Comparison of ENCODE assay signal across 28 mouse cellular contexts in the genomic region with DNA sequence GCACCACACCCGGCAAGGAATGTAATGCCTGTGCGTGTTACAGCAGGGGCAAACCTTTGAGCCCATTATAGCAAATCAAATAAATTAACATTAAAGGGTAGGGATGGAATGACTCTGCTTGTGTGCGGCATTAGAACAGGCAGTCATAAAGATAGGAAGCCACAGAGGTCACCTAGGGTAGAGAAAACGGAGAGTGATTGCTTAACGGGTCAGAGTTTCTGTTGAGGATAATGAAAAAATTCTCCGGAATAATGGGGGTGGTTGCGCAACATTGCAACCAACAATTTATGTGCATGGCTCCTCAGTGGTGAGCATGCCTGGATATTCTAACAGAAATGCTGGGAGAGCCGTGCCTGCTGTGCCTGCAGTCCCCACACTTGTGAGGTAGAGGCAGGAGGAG. TPM values are rescaled to one million over a fixed set of nuclear protein-coding genes. Genes with fewer than 3 reads are reported as not detected.
DNase-seq lines count a peak whose midpoint lies in the region; ATAC-seq and TF ChIP-seq lines count a peak whose summit lies in the region.
"Had no signal": no experiment of that assay in that cellular context is flagged by ENCODE, and none has a peak within 500 bp of the region (broad histone marks: within the 10 kb centered on the region; RNA-seq: fewer than 3 reads in every experiment).

No protein-coding gene starts in this region.

- H3K4me1 ChIP-seq in kidney, postnatal 0 days (replicated peaks; ENCODE audit: insufficient read depth, low read length): no peaks in the 10 kb centered on the region
- 0 out of 2 replicates have a peak, but pooled peaks cover 5% of the 10 kb centered on the region for H3K4me1 ChIP-seq in kidney, embryonic 15.5 days
- H3K4me1 ChIP-seq in heart, embryonic 10.5 days: no peaks in the 10 kb centered on the region
- H3K4me1 ChIP-seq: heart, embryonic 12.5 days; hindbrain, embryonic 13.5 days had no signal

- ATAC-seq in kidney, postnatal 0 days (replicated peaks; ENCODE audit: low FRiP score, low read depth): no peak
- ATAC-seq in kidney, embryonic 15.5 days (replicated peaks; ENCODE audit: low FRiP score): no peak
- peak; percentile 85 for ATAC-seq in megakaryocyte progenitor cell, adult 5-6 weeks (replicated peaks; ENCODE audit: poor library complexity)
- ATAC-seq: activated CD4-positive, CD25-positive, alpha-beta regulatory T cell, adult 4 months; CD4-positive, CD25-positive, alpha-beta regulatory T cell, adult 4 months; forebrain, embryonic 16.5 days; inflammation-experienced regulatory T-cells, adult 6 months had no signal

- H3K27me3 ChIP-seq in kidney, postnatal 0 days (ENCODE audit: insufficient read depth, low read length): no peaks in the 10 kb centered on the region
- no peaks in the 10 kb centered on the region for H3K27me3 ChIP-seq in kidney, embryonic 15.5 days
- H3K27me3 ChIP-seq in heart, embryonic 10.5 days (ENCODE audit: insufficient read depth, poor library complexity, severe bottlenecking): peaks cover 32% of the 10 kb centered on the region
- H3K27me3 ChIP-seq: hindbrain, embryonic 13.5 days had no signal

- H3K9ac ChIP-seq in kidney, postnatal 0 days (ENCODE audit: low read depth, low read length): no peak overlapping the region
- no peak overlapping the region for H3K9ac ChIP-seq in kidney, embryonic 15.5 days
- H3K9ac ChIP-seq: heart, embryonic 12.5 days; hindbrain, embryonic 13.5 days; lung, embryonic 14.5 days had no signal

- WGBS in kidney, postnatal 0 days: 44% methylated on average over 8 of the region's 8 CpGs
- 46% methylated on average over 8 of the region's 8 CpGs for WGBS in kidney, embryonic 15.5 days
- WGBS in heart, embryonic 10.5 days: 69% methylated on average over 8 of the region's 8 CpGs

- peak; percentile 43 for DNase-seq in kidney, postnatal 0 days (ENCODE audit: low spot score)
- DNase-seq in NIH3T3 (ENCODE audit: low read depth): peak; percentile 28
- peak; percentile 53 for DNase-seq in adrenal gland, postnatal 14 days
- no peak for DNase-seq in cerebellum, adult 9-11 months
- no peak for DNase-seq in heart, embryonic 10.5 days (ENCODE audit: low spot score)
- DNase-seq: cerebellum, adult 11 months; cerebellum, postnatal 14 days; embryo, embryonic 11 days; heart, postnatal 14 days; left cerebral cortex, postnatal 4 days; liver; lung, embryonic 14.5 days; lung, postnatal 4 days; right cerebral cortex, adult 18-20 months; thymus, postnatal 14 days had no signal

- no peak overlapping the region for H3K4me2 ChIP-seq in kidney, postnatal 0 days (ENCODE audit: low read length)
- no peak overlapping the region for H3K4me2 ChIP-seq in kidney, embryonic 15.5 days
- H3K4me2 ChIP-seq: heart, embryonic 12.5 days; hindbrain, embryonic 13.5 days; lung, embryonic 14.5 days; midbrain, embryonic 11.5 days had no signal

- no peaks in the 10 kb centered on the region for H3K36me3 ChIP-seq in kidney, postnatal 0 days (ENCODE audit: insufficient read depth, low read length)
- H3K36me3 ChIP-seq in kidney, embryonic 15.5 days: no peaks in the 10 kb centered on the region
- no peaks in the 10 kb centered on the region for H3K36me3 ChIP-seq in heart, embryonic 10.5 days
- H3K36me3 ChIP-seq: heart, embryonic 12.5 days; hindbrain, embryonic 13.5 days had no signal

- no peak for TF ChIP-seq CTCF in kidney, postnatal 0 days (IDR thresholded peaks at IDR 0.05; ENCODE audit: low read depth)

- no peaks in the 10 kb centered on the region for H3K9me3 ChIP-seq in kidney, postnatal 0 days (replicated peaks; ENCODE audit: low read length)
- no peaks in the 10 kb centered on the region for H3K9me3 ChIP-seq in kidney, embryonic 15.5 days (replicated peaks)
- H3K9me3 ChIP-seq in heart, embryonic 10.5 days: no peaks in the 10 kb centered on the region
- H3K9me3 ChIP-seq: heart, embryonic 12.5 days; hindbrain, embryonic 13.5 days had no signal

- no peak overlapping the region for H3K27ac ChIP-seq in kidney, postnatal 0 days
- H3K27ac ChIP-seq in kidney, embryonic 15.5 days: no peak overlapping the region
- H3K27ac ChIP-seq in heart, embryonic 10.5 days: no peak overlapping the region
- H3K27ac ChIP-seq: hindbrain, embryonic 13.5 days; left cerebral cortex, adult 2 months had no signal

- H3K4me3 ChIP-seq in kidney, postnatal 0 days (replicated peaks; ENCODE audit: low read depth, low read length): no peak overlapping the region
- no peak overlapping the region for H3K4me3 ChIP-seq in kidney, embryonic 15.5 days (replicated peaks)
- no peak overlapping the region for H3K4me3 ChIP-seq in heart, embryonic 10.5 days
- H3K4me3 ChIP-seq: heart, embryonic 12.5 days; hindbrain, embryonic 13.5 days; left cerebral cortex, adult 2 months had no signal

RNA-seq across cellular contexts. Expression of gene Uqcrc1, which starts 10.5 kb away (rescaled TPM):
- polyA plus RNA-seq in kidney, postnatal 0 days (2015; fragmentation: Nextera tagmentation; extraction: Ambion mirVana): 662 and 717 TPM in 2 replicates
- 513 and 523 TPM in 2 replicates for polyA plus RNA-seq in kidney, embryonic 15.5 days (2015; fragmentation: Nextera tagmentation; extraction: Ambion mirVana)
- total RNA-seq in adrenal gland, postnatal 14 days (2021): 1,224 and 1,334 TPM in 2 replicates
- total RNA-seq in megakaryocyte progenitor cell, adult 5-6 weeks (2015): 144 and 157 TPM in 2 replicates
- 256 and 338 TPM in 2 replicates for total RNA-seq in megakaryocyte progenitor cell, adult 5-6 weeks (2017)
- 692 and 883 TPM in 2 replicates for polyA plus RNA-seq in heart, embryonic 10.5 days (2016; fragmentation: Nextera tagmentation; extraction: Ambion mirVana)

RNA-seq across cellular contexts. Expression of gene Tmem89, which starts 11.5 kb away (rescaled TPM):
- polyA plus RNA-seq in kidney, postnatal 0 days (2015; fragmentation: Nextera tagmentation; extraction: Ambion mirVana): not detected in 2 replicates
- not detected in 2 replicates for polyA plus RNA-seq in kidney, embryonic 15.5 days (2015; fragmentation: Nextera tagmentation; extraction: Ambion mirVana)
- not detected in 2 replicates for total RNA-seq in adrenal gland, postnatal 14 days (2021)
- total RNA-seq in megakaryocyte progenitor cell, adult 5-6 weeks (2015): 0.35 TPM in 1 of 2 replicates, not detected in the other
- total RNA-seq in megakaryocyte progenitor cell, adult 5-6 weeks (2017): 0.08 TPM in 1 of 2 replicates, not detected in the other
- not detected in 2 replicates for polyA plus RNA-seq in heart, embryonic 10.5 days (2016; fragmentation: Nextera tagmentation; extraction: Ambion mirVana)
- total RNA-seq: gastrocnemius, postnatal 4 days; left cerebral cortex, adult 2 months had no signal
- polyA plus RNA-seq: activated CD4-positive, CD25-positive, alpha-beta regulatory T cell, adult 4 months; embryonic facial prominence, embryonic 14.5 days; forebrain, embryonic 16.5 days; heart, embryonic 12.5 days; inflammation-experienced regulatory T-cells, adult 6 months; lung, embryonic 14.5 days; midbrain, embryonic 11.5 days; neural tube, embryonic 11.5 days had no signal

RNA-seq across cellular contexts. Expression of gene Col7a1, which starts 27.5 kb away (rescaled TPM):
- polyA plus RNA-seq in kidney, postnatal 0 days (2015; fragmentation: Nextera tagmentation; extraction: Ambion mirVana): 2.9 and 3.1 TPM in 2 replicates
- polyA plus RNA-seq in kidney, embryonic 15.5 days (2015; fragmentation: Nextera tagmentation; extraction: Ambion mirVana): 2.1 and 3.5 TPM in 2 replicates
- total RNA-seq in adrenal gland, postnatal 14 days (2021): 6.0 and 8.5 TPM in 2 replicates
- 0.02 and 0.12 TPM in 2 replicates for total RNA-seq in megakaryocyte progenitor cell, adult 5-6 weeks (2015)
- 0.12 and 1.3 TPM in 2 replicates for total RNA-seq in megakaryocyte progenitor cell, adult 5-6 weeks (2017)
- polyA plus RNA-seq in heart, embryonic 10.5 days (2016; fragmentation: Nextera tagmentation; extraction: Ambion mirVana): 1.0 and 1.8 TPM in 2 replicates
- polyA plus RNA-seq: activated CD4-positive, CD25-positive, alpha-beta regulatory T cell, adult 4 months; CD4-positive, CD25-positive, alpha-beta regulatory T cell, adult 4 months had no signal

RNA-seq across cellular contexts. Expression of gene Ucn2, which starts 59.9 kb away (rescaled TPM):
- 0.11 TPM in 1 of 2 replicates, not detected in the other for polyA plus RNA-seq in kidney, postnatal 0 days (2015; fragmentation: Nextera tagmentation; extraction: Ambion mirVana)
- 0.14 and 0.18 TPM in 2 replicates for polyA plus RNA-seq in kidney, embryonic 15.5 days (2015; fragmentation: Nextera tagmentation; extraction: Ambion mirVana)
- 0.53 and 0.89 TPM in 2 replicates for total RNA-seq in adrenal gland, postnatal 14 days (2021)
- not detected in 2 replicates for total RNA-seq in megakaryocyte progenitor cell, adult 5-6 weeks (2015)
- not detected in 2 replicates for total RNA-seq in megakaryocyte progenitor cell, adult 5-6 weeks (2017)
- not detected in 2 replicates for polyA plus RNA-seq in heart, embryonic 10.5 days (2016; fragmentation: Nextera tagmentation; extraction: Ambion mirVana)
- polyA plus RNA-seq: activated CD4-positive, CD25-positive, alpha-beta regulatory T cell, adult 4 months; CD4-positive, CD25-positive, alpha-beta regulatory T cell, adult 4 months; forebrain, embryonic 16.5 days; heart, embryonic 12.5 days; hindbrain, embryonic 13.5 days; inflammation-experienced regulatory T-cells, adult 6 months; lung, embryonic 14.5 days; neural tube, embryonic 11.5 days had no signal

Comparison
In these comparisons a context has a peak if more than half of its experiments do, and no peak if none do; other contexts are left out.
1. DNase-seq: peak in kidney, postnatal 0 days (single experiment), NIH3T3 (single experiment) and adrenal gland, postnatal 14 days (single experiment); none in cerebellum, adult 9-11 months (single experiment) and heart, embryonic 10.5 days (single experiment).